Mouse (Mus musculus) cerebellum, adult 2 months (tissue): ENCODE results near the gene Gm39115. TPM values are rescaled to one million over a fixed set of nuclear protein-coding genes. Genes with fewer than 3 reads are reported as not detected.

Source experiments
- DNase-seq, 2 experiments: peaks; one replicate each; pipeline ENCODE4 v3.0.0; 2021
- H3K27ac ChIP-seq: fragments of 200-500 bp; 2 replicates; pipeline ENCODE4 v1.5.1; 2012; ENCODE audit warnings: low read length, control low read depth, inconsistent platforms; ENCODE audit not compliant: insufficient read depth
- H3K27me3 ChIP-seq: fragments of 200-500 bp; 2 replicates; pipeline ENCODE4 v1.6.1; 2012; ENCODE audit warnings: inconsistent platforms, mild to moderate bottlenecking, low read length, moderate library complexity; ENCODE audit not compliant: control insufficient read depth, insufficient read depth
- H3K4me1 ChIP-seq: fragments of 200-500 bp; 2 replicates; pipeline ENCODE4 v1.6.1; 2011; ENCODE audit warnings: low read length; ENCODE audit not compliant: control insufficient read depth, insufficient read depth
- H3K4me3 ChIP-seq: fragments of 200-500 bp; replicated peaks from 2 replicates; pipeline ENCODE3; 2011; ENCODE audit warnings: mild to moderate bottlenecking, low read depth, low read length, control low read depth; ENCODE audit not compliant: insufficient read depth
- CTCF ChIP-seq: fragments of 200-500 bp; IDR thresholded peaks from 2 replicates; pipeline ENCODE4 v1.5.1; 2011; ENCODE audit warnings: low read depth, mild to moderate bottlenecking, control low read depth, low read length, moderate library complexity, borderline replicate concordance; ENCODE audit not compliant: insufficient read depth
- WGBS: fragments of 180-500 bp; shearing (Covaris S2); methylation state at CpG from one replicate; pipeline ENCODE4 v1.1.7; 2018; 5-methylcytosine and 5-hydroxymethylcytosine counted together
- polyA plus RNA-seq: library from polyadenylated mRNA; depleted of rRNA; stranded (reverse); fragments of >200 nt; gene quantifications from 2 replicates; pipeline ENCODE4 v1.2.3, GENCODE M21; 2012; rRNA removed

Gm39115 gene
- polyA plus RNA-seq, 1 experiment = not detected

- no peak for TF ChIP-seq CTCF
- DNase-seq = no peak
- Histone ChIP-seq H3K27ac (no peak overlapping the region), H3K4me1 (peaks cover 72% of the 10 kb centered on the region), H3K4me3 (no peak overlapping the region), H3K27me3 (no peaks in the 10 kb centered on the region)
- 80% methylated on average over 4 of the region's 4 CpGs for WGBS
Measured at GRCm38 (mm10) chr7:142086159-142086905, 49.5 kb downstream of the Gm39115 start.

Other genes starting within 250 kb of the Gm39115 start
- gene Tollip, start 217.5 kb downstream of the Gm39115 start, polyA plus RNA-seq = 151 and 161 TPM in 2 replicates
- 173 and 182 TPM in 2 replicates for gene Brsk2, start 186.3 kb downstream of the Gm39115 start, polyA plus RNA-seq
- 67.5 and 73.4 TPM in 2 replicates for gene Mob2, start 75.0 kb downstream of the Gm39115 start, polyA plus RNA-seq
- 85.8 and 90.1 TPM in 2 replicates for gene Dusp8, start 40.2 kb downstream of the Gm39115 start, polyA plus RNA-seq
- gene Gm45618, start 15.3 kb downstream of the Gm39115 start, polyA plus RNA-seq = not detected in 2 replicates
- gene Gm45337, start 8.6 kb upstream of the Gm39115 start, polyA plus RNA-seq = not detected in 2 replicates
- gene Gm29735, start 21.1 kb upstream of the Gm39115 start, polyA plus RNA-seq = not detected in 2 replicates
- not detected in 2 replicates for gene Gm4553, start 29.7 kb upstream of the Gm39115 start, polyA plus RNA-seq
- gene Krtap5-2, start 40.0 kb upstream of the Gm39115 start, polyA plus RNA-seq = not detected in 2 replicates
- gene Gm10153, start 54.4 kb upstream of the Gm39115 start, polyA plus RNA-seq = not detected in 2 replicates
- not detected in 2 replicates for gene Krtap5-3, start 65.3 kb upstream of the Gm39115 start, polyA plus RNA-seq
- 0.16 TPM in 1 of 2 replicates, not detected in the other for gene Gm7579, start 75.8 kb upstream of the Gm39115 start, polyA plus RNA-seq
- gene Krtap5-5, start 93.9 kb upstream of the Gm39115 start, polyA plus RNA-seq = not detected in 2 replicates
- gene Gm40460, start 105.0 kb upstream of the Gm39115 start, polyA plus RNA-seq = not detected in 2 replicates
- not detected in 2 replicates for gene Gm2431, start 122.3 kb upstream of the Gm39115 start, polyA plus RNA-seq
- not detected in 2 replicates for gene Gm4559, start 138.3 kb upstream of the Gm39115 start, polyA plus RNA-seq
- gene Krtap5-1, start 161.1 kb upstream of the Gm39115 start, polyA plus RNA-seq = not detected in 2 replicates
- gene Krtap5-4, start 167.5 kb upstream of the Gm39115 start, polyA plus RNA-seq = not detected in 2 replicates
- gene Ifitm10, start 237.7 kb upstream of the Gm39115 start, polyA plus RNA-seq = 175 and 183 TPM in 2 replicates
- gene Gm49369, start 246.6 kb upstream of the Gm39115 start, polyA plus RNA-seq = 1.00 and 1.0 TPM in 2 replicates